Mouse (Mus musculus) cerebellum, adult 2 months (tissue): ENCODE data around the gene Dclk1.

Experiments
- CTCF ChIP-seq: fragments of 200-500 bp; IDR thresholded peaks from 2 replicates; pipeline ENCODE4 v1.5.1; 2011; ENCODE audit warnings: low read depth, mild to moderate bottlenecking, control low read depth, low read length, moderate library complexity, borderline replicate concordance; ENCODE audit not compliant: insufficient read depth
- POLR2A ChIP-seq: fragments of 200-500 bp; IDR thresholded peaks from 2 replicates; pipeline ENCODE4 v1.6.1; 2011; ENCODE audit warnings: low read length, control low read depth, borderline replicate concordance; ENCODE audit not compliant: insufficient read depth

DNA sequence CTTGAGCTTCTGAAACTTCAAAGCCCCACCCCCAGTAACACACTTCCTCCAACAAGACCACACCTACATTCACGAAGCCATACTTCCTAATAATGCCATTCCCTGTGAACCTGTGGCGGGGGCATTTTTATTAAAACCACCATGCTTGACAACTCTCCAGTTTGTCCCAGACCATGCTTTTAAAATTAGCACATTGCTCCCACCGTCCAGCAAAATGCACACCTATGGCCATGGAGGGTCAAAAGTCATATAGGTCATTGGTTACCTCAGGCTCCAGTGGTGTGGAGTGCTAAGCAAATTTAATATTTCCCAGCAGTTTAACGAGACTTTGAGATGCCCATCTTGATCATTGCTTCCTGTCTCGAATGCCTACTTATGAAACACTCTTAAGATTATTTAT, 23.9 kb downstream of the Dclk1 start:
- no peak for TF ChIP-seq CTCF
- no peak for TF ChIP-seq POLR2A
